Mouse (Mus musculus): ENCODE results near the gene Tas2r110. TPM values are rescaled to one million over a fixed set of nuclear protein-coding genes. Genes with fewer than 3 reads are reported as not detected.

Gene Tas2r110
- not detected in 4 replicates for total RNA-seq (2023)

GRCm38 (mm10) chr6:132867708-132868107, at the start of gene Tas2r110:
TSS of gene Tas2r110 (plus strand) at chr6:132868008.

GRCm38 (mm10) chr6:132846842-132847241, 21.0 kb upstream of the Tas2r110 start, which contains the start of gene Tas2r123:
TSS of gene Tas2r123 (plus strand) at chr6:132847142.

DNA sequence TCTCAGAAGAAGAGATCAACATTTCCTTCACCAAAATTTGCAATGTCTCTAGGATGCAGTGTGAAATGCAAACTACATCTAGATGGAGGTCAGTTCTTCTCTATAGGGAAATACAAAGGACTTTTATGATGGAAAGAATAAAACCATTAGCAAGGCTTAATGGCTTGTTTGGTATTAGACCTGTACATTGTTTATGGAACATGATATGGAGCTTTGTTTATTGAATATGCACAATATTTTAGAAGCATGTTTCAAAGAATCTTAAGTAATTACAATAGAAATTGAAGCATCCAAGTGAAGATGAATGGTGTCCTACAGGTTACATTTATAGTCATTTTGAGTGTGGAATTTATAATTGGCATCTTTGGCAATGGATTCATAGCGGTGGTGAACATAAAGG, 12.7 kb upstream of the Tas2r110 start, which contains the start of gene Tas2r116:
Gene Tas2r116 (plus strand): TSS at position 301 of the 400 bp plus-strand sequence.

GRCm38 (mm10) chr6:132892711-132893110, 24.9 kb downstream of the Tas2r110 start, which contains the start of gene Tas2r113:
TSS of gene Tas2r113 (plus strand) at chr6:132893011.

GRCm38 (mm10) chr6:132909351-132909750, 41.5 kb downstream of the Tas2r110 start, which contains the start of gene Tas2r125:
TSS of gene Tas2r125 (plus strand) at chr6:132909651.

Other genes with a start within 250 kb of the Tas2r110 start
- not detected in 4 replicates for gene A630073D07Rik, start 216.5 kb upstream of the Tas2r110 start, total RNA-seq (2023)
- not detected in 4 replicates for gene Tas2r120, start 211.1 kb upstream of the Tas2r110 start, total RNA-seq (2023)
- gene Tas2r121, start 167.0 kb upstream of the Tas2r110 start, total RNA-seq (2023): not detected in 4 replicates
- gene Tas2r122, start 156.1 kb upstream of the Tas2r110 start, total RNA-seq (2023): not detected in 4 replicates
- not detected in 4 replicates for gene Tas2r115, start 130.0 kb upstream of the Tas2r110 start, total RNA-seq (2023)
- not detected in 4 replicates for gene Tas2r124, start 113.3 kb upstream of the Tas2r110 start, total RNA-seq (2023)
- gene Tas2r102, start 105.9 kb upstream of the Tas2r110 start, total RNA-seq (2023): not detected in 4 replicates
- gene Tas2r136, start 89.8 kb upstream of the Tas2r110 start, total RNA-seq (2023): not detected in 4 replicates
- gene Tas2r117, start 65.2 kb upstream of the Tas2r110 start, total RNA-seq (2023): not detected in 4 replicates
- not detected in 4 replicates for gene Tas2r123, start 20.9 kb upstream of the Tas2r110 start, total RNA-seq (2023)
- gene Tas2r116, start 12.6 kb upstream of the Tas2r110 start, total RNA-seq (2023): not detected in 4 replicates
- gene Tas2r113, start 25.0 kb downstream of the Tas2r110 start, total RNA-seq (2023): not detected in 4 replicates
- gene Tas2r125, start 41.6 kb downstream of the Tas2r110 start, total RNA-seq (2023): not detected in 4 replicates
- not detected in 4 replicates for gene Tas2r129, start 83.1 kb downstream of the Tas2r110 start, total RNA-seq (2023)
- gene Tas2r131, start 89.9 kb downstream of the Tas2r110 start, total RNA-seq (2023): not detected in 4 replicates
- gene Tas2r109, start 113.0 kb downstream of the Tas2r110 start, total RNA-seq (2023): not detected in 4 replicates
- not detected in 4 replicates for gene Tas2r103, start 169.1 kb downstream of the Tas2r110 start, total RNA-seq (2023)
- gene Tas2r140, start 187.8 kb downstream of the Tas2r110 start, total RNA-seq (2023): not detected in 4 replicates
- 10.5 to 15.0 TPM (median 14.4 TPM) in 4 replicates for gene Smim10l1, start 236.9 kb downstream of the Tas2r110 start, total RNA-seq (2023)

All from B cell, adult 62 days (primary cell).